Mouse (Mus musculus): ENCODE data around the gene Bap1.

The Bap1 gene

DNA sequence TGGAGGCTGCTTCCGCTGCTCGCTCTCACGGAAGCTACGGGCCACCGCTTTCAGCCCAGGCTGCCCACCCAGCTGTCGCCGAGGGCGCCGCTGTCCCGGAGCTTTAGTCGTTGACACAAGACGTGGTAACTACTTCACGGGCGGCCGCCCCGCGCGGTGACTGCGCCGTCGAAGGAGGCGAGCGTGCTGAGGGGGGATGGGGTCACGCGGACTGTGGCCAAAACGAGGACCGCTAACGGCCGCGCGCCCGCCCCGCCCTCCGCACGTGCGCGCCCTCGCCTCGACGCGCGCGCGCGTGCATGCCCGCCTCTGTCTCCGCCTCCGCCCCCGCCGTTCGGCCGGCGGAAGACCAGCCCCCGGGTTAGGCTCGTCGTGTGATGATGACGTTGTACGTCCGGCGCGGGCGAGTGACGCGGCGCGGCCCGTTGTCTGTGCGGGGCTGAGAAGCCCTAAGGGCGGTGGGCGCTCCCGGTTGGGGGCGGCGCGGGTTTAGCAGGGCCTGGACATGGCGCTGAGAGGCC, at the start of gene Bap1, which contains the start of gene Phf7:
Gene Bap1, plus strand, starts transcription at position 367 of the 521 bp plus-strand sequence.
Gene Phf7, minus strand, starts transcription at position 234 of the 521 bp plus-strand sequence.
- DNase-seq (ENCODE audit: low spot score): peak; percentile 96

DNA sequence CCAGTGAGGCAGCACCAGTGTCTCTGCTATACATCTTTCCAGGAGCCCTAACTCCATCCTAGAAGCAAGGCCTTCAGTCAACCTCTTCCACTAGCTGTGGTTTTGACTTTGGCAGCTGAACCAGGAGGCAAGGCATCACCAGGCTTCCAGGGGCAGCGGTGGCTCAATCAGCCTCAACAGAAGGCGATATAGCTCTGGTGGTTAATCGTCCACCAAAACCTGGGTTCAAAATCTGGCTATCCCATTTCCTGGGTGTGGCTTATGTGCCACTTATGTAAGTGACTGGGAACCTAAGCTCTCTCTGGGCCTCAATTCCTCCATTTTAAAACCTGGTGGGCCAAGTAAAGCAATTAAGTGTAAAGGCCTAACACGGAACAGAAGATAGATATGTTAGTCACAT, 46.4 kb upstream of the Bap1 start:
- DNase-seq (ENCODE audit: low spot score): no peak

DNA sequence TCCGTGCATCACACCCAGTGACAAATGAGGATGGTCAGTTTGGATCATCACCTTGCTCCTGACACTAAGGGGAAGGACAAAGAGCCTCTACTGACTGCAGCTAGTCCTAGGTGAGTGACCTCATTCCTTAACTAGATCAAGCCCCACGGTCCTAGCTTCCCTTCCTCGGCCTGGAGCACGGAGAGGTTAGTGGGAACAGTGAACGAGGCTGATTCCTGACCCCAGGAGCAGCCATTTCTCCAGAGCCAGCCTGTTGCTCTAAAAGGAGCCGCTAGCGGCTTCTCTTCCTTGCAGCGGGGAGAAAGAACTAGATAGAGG, 46.0 kb upstream of the Bap1 start:
- no peak for DNase-seq (ENCODE audit: low spot score)

DNA sequence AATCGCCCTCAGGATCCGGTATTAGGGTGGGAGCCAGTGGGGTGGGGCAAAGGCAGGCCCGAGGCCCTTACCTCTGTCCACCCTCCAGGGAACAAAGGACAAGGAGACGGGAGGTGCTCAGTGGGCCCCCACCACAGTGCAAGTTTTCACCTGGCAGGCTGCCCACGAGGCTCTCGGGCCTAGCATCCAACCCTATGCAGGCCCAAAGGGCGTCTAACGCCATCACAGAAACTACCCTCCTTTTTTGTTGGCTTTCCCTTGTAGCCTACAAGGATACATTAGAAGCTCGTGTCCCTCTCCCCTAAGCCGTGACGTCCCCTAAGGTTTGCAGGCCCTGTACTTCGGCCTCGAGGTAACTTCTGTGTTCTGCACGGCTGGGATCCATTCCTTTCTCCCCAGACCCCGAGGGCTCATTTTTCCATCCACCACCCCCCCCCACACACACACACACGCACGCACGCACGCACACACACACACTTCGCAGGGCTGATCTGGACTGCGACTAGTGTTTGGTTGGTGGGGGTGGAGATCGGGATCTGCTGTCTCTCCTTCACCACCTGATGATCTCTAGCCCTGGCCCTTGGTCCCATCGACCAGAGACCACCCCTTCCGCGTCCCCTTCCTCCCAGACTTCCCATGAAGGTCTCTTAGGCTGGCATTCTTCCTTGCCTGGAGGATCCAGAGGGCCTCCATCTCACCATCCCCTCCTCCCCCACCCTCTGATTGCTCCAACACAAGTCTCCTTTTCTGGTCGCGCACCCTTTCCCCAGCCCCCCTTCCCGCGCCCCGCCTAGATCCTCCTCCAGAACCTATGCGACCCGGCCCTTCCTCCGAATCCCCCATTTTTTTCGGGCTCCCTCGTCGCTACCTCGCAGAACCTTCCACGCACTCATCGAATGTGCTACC, 45.4 kb upstream of the Bap1 start:
- DNase-seq (ENCODE audit: low spot score): peak; percentile 60

DNA sequence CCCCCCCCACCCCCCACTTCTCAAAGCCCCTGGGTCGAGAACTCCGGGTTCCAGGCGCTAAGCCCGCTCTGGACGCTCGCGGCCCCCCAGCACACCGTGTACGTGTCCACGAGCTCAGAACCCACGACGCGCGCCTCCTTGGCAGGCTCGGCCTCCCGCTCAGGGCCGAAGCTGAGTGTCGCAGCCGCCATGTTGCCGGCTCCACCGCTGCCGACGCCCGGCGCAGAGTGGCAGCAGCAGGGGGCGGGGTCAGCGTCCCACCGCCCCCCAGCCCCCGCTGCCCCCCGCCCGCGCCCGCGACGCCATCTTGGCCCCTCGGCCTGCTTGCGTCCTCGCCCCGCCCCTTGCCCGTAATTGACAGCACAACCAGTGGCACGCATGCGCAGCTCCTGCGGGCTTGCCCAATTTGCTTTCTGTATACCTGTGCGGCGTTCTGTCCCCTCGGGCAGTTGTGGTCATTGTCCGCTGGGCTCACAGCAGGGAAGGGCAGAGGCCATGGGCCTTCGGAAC, 44.7 kb upstream of the Bap1 start:
- DNase-seq (ENCODE audit: low spot score): peak; percentile 96

DNA sequence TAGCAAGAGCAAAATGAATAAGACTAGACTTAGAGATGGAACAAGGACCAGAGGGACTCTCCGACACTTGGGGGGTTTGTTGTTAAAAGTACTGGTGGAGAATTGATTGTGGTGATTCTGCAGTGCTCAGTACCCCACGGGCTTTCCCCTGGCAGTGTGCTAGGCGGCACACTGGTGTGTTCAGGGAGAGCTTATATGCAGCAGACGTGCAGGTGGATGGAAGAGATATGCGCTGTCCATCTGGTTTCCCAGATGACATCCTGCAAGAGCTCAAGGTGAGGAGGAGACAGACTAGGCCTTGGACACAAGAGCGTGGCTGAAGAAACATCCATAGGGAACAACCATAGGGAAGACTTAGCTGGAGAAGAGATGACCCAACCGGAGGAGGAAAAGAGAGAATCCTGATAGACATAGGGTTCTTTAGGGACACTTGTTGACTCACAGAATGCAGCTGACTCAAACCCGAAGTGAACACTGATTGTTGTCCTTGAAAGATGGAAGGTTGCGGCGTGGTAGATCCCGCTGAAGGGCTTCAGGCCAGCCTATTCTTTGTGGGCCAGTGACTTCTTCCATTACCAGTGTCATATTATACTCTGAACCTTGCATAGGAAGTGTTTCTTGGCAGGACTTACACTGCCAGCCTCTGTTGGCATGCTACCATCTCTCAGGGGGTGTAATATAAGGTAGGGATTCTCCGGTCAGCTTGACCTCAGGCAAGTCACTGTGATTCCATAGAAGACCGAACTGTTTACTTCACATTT, 44.0 kb upstream of the Bap1 start:
- DNase-seq (ENCODE audit: low spot score): no peak

DNA sequence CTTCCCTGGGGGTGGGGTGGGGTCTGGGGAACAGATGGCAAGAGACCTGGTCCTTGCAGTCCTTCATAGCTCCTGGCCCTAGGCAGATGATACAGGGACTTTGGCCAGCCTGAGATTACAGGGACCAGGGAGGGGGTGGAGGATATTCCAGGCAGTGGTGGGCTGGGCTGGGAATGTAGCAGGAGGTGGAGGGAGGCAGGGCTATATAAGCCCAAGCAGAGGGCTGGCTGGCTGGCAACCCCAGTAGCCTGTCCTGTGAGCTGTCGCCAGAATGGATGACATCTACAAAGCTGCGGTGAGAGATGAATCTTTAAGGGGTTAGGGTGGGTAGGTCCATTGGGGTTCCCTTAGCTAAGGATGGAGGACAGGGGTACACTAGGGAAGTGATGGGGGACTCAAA, 43.2 kb upstream of the Bap1 start, which contains the start of gene Tnnc1:
Gene Tnnc1, plus strand, starts transcription at position 229 of the 400 bp plus-strand sequence.
- DNase-seq (ENCODE audit: low spot score): no peak

DNA sequence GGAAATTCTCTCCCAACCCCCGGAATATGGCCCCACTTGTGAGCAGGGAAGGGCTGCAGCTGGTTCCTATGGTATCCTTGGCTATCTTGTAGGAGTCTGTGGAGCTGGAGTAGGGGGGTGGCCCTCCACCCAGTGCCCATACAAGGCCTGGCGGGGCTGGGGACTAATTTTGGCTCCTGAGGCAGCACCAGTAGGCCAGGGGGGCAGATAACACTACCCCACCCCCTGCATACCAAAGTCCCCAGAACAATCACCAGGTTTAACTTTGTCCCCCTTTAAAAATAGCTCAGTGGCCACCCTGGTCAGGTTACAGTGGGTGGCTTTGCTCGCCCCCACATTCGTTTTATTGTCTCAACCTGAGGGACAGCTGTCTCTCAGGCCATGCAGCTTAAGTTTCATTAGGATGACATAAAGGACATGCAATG, 42.1 kb upstream of the Bap1 start:
- no peak for DNase-seq (ENCODE audit: low spot score)

DNA sequence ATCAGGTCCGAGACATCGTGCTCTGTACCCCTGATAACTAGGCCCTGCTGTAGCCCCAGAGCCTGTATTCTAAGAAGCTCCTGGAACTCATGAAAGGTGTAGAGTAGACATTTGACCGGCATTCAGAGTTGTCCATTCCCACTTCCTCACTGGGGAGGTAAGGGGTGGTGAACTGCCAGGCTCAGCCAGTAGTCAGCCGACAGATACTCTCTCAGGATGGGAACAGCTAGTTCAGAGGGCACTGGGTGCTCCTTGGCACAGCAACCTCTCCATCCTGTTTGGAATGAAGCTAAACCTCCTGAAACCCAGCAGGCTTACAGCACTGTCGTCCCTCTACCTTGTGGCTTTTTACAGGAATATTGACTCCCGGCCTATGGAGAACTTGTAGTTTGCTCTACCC, 39.4 kb upstream of the Bap1 start:
- no peak for DNase-seq (ENCODE audit: low spot score)

DNA sequence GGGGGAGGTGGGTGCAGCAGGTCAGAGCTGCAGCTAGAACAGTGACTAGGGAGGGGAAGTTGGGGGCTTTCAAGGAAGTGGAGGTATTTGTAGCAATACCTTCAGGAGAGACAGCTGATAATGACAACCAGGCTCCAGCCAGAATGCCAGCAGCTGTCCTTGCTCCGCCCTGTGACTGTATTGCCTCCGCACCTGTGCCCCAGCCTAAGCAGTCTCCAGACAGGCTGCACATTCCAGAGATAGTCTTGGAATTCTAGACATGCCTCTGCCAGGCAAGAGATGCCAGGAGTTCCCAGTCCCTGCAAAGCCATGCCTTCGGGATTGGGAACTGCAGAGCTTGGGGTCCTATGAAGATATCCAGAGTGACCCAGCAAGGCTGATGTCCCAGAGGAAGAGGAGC, 38.8 kb upstream of the Bap1 start:
- DNase-seq (ENCODE audit: low spot score): no peak

DNA sequence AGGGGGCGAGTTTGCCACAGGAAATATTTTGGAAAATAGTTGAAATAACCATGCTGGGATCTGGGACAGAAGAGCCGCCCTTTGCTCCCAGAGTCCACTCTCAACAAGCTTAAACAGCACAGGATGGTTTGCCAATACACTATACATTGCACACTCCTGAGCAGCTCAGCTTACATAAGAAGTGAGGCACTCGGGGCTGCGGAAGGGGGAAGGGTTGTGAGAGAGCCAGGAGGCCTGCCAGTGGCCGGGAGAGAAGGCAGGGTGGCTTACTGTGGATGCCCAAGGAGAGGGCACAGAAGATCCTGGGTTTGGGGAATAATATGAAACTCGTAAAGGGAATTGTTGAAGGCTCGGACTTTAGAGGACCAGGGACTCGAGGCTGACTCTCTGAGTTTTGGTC, 37.4 kb upstream of the Bap1 start:
- no peak for DNase-seq (ENCODE audit: low spot score)

DNA sequence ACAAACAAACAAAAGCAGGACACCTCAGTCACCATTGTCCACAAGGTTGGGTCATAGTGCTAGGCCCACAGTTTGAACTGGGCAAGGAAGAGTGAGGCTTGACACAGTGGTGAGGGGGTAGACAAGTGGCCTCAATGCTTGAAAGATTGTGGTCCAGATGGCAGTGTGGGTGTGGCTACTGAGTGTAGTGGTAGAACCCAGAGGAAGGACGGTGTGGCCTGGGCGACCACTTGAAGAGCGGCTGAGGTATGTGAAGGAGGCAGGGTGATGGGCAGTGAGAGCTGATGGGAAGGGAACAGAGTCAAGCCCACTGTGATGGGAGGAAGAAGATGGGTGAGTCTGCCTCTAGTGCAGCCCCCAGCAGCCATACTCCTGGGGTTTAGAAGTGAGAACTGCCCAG, 36.6 kb upstream of the Bap1 start:
- DNase-seq (ENCODE audit: low spot score): no peak

DNA sequence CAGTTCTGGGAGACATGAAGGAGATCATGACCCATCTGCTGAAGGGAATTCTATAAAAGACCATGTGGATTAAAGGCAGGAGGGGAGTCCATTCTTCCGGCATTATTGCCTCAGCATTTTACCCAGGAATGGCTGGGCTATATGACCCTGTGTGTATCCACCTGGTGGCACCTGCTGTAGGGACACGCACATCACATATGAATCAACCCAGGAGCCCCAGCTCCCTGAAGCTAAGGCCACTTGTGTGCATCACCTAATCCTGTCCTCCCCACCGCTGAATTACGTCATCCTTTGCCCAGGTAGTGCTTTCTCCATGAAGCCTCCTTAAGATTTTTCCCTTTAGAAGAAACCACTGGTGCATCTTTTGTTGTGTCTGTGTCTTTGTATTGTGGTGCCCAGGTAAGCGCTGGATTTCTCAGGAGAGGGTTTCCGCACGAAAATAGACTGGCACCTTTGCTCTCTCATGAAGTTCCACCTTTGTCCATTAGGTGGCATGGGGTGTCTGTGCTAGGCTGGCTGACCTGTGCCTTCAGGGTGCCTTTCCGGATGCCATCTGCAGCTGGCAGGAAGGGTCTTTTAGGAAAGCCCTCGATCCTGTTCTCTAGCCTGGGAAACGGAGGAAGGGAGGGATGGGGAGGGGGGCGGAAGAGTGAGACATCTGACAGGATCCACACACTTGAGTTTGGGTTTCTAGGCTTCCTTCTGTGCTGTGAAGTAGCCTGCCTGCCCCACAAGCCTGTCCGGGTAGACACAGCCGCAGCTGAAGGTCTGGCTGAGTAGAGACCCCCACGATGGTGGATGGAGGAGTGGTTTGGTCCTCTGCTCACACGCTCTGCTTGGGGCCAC, 35.9 kb upstream of the Bap1 start:
- DNase-seq (ENCODE audit: low spot score): no peak

DNA sequence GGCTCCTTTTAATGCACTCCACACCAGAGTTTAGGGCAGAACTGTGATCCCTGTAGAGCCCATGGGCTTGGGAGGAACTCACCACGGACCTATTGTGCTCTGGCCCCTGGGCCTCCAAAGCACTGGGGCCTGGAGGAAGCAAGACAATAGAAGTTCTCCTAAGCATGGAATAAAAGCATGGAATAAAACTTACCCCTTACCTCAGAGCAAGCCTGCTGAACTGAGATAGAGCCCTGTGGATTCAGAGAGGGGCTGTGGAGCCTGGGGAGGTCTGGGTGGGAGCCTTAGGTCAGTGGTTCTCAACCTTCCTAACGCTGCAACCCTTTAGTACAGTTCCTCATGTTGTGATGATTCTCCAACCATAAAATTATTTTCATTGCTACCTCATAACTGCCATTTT, 34.4 kb upstream of the Bap1 start, which contains the start of gene Nisch:
Gene Nisch, minus strand, starts transcription at position 101 of the 400 bp plus-strand sequence.
- DNase-seq (ENCODE audit: low spot score): no peak

DNA sequence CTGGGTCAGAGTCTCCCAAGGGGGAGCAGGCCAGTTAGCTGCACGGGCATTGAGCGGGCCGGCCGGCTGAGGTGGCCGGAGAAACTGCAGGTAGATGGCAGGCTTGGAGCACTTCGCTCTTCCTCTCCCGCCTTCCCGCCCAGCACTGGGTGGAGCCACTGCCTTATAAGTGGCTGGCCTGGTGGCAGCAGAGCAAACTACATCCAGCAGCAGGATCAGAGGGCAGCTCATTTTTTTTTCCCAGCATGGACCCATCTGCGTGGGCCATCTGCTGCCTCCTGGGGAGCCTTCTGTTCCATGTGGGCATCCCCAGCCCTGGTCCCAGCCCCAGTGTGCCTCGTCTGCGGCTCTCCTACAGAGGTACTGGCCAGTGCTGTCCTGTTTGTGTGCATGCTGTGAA, 33.6 kb upstream of the Bap1 start, which contains the start of gene Sema3g:
Gene Sema3g, plus strand, starts transcription at position 195 of the 400 bp plus-strand sequence.
- peak; percentile 76 for DNase-seq (ENCODE audit: low spot score)

DNA sequence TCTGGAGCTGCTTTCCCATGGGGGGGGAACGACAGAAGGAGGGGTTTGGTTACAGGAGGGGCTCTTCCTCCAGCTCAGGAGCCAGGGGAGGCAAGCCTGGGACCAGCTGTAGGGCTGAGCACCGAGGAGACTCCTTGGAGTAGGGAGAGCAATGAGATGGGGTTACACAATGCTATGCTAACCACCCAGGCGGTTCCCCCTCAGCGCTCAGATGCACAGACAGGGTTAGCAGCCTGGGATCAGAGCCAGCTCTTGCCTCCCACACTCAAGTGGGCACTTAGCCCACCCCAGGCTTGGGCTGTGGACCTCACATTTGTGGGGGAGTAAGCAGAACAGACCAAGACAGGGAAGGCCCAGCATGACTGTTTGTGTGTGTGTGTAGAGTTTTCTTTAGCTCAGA, 24.3 kb upstream of the Bap1 start:
- DNase-seq (ENCODE audit: low spot score): peak; percentile 81

DNA sequence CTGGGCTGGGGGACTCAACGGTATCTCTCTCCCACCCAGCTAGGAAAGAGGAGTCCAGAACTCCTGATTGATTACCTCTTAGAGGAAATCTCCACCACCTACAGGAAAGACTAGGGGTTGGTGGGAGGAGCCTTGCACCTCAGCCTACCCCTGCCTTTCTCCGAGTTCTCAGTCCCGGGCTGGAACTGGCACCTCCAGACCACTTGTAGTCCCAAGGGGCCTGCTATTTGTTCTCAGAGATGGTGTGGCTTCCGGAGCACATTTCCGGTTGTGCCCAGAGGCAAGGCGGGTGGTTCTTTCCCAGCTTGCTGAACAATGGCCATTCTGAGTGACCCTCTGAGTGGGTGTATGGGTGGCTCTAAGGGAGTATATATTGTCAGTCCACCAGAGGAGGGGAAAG, 23.0 kb upstream of the Bap1 start:
- DNase-seq (ENCODE audit: low spot score): no peak

DNA sequence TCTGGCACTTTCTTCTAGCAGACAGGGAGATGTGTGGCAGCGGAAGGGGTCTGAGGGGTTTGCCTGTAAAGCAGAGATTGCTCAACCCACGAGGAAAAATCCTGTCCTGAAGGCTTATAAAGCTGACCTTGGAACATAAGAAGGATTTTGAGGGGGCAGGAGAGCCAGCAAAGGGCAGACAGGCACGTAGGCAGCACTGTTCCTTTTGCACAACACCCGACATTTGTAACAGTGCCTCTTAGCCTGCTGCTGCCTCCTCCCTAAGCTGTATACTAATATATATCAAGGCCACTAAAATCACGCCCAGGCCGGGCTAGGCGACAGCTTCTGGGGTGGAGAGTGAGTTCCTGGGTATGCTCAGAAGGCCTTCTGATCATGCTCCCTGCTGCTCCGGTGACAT, 20.8 kb upstream of the Bap1 start:
- DNase-seq (ENCODE audit: low spot score): no peak

DNA sequence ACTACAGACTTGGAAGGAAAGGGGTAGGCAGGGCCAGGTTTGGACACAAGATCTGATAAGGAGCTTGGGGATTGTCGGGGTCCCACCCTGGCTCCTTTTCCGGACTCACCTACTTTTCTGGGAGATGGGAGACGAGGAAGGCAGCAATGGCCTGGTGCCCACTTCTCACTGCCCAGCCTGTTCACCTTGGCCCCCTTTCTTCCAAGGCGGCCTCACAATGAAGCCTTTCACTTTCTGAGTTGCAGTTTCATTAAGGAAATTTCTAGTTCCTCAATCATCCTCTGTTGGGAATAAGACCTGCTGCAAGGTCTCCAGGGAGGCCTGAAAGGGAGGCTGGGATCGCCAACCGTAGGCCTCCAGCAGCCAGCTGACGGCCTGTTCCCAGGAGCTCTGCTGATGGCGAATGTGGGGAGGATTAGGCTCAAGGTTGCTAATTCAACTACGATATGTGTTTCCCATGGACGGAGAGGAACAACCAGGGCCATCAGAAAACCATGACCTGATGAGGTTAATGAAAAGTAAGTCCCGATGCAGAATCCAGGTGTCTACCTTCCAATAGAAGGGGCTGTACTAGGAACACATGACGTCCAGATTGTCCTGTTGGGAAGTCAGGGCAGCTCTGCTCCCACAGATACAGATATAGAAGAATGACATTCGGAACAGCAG, 18.7 kb upstream of the Bap1 start:
- no peak for DNase-seq (ENCODE audit: low spot score)

DNA sequence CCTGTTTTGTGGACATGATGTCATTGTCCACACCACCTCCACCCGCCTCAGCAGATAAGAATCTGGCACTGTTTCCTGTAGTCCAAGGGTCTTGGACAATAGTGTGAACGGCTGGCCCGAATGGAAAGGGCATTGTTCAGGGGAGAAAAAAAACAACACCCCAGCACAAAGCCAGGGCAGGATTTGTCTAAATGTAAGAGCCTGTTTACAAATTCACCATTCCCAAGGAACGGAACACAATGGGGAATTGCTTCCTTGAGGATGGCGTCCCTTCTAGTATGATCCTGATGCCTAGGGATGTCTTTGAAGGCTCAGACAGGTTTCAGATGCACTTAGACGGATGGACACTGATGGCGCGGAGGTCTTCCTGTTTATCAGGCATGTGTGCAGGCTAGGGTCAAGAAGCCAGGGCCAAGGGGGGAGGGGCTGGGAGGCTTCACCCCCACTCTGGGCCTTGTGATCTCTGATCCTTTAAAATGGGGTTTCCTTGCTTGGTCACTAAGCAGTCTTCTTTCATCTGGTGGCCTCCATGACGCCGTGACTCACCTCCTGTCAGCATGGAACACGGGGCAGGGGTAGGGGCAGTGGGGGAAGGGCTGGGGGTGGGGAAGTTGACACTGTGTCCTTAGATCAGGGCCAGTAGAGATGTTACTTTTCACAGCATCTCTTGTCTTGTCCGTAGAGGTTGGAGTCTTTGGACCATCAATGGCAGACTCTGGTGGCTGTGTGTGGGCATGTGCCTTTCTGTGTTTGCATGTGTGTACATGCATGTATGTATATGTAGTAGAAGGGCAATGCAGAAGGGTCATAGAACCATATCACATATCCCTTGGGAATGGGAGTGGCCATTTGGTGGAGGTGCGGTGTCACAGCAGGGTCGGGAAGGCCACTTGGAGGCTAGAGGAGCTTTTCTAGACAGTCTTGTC, 17.9 kb upstream of the Bap1 start:
- no peak for DNase-seq (ENCODE audit: low spot score)
